Mouse (Mus musculus) cerebellum, adult (tissue): ENCODE measurements around the gene Zscan29.

ENCODE experiments used
- ATAC-seq: cut with Nextera tagmentation; 2 replicates; pipeline ENCODE4 v1.9.2; 2017; ENCODE audit warnings: mild to moderate bottlenecking, moderate library complexity, mixed read lengths; ENCODE audit not compliant: insufficient number of reproducible peaks, low FRiP score, low TSS enrichment

The Zscan29 gene

GRCm38 (mm10) chr2:121170980-121171742, at the start of gene Zscan29:
Gene Zscan29 (minus strand): TSS chr2:121171125.
- peak; percentile 84 for ATAC-seq

GRCm38 (mm10) chr2:121219994-121220393, 49.1 kb upstream of the Zscan29 start:
- ATAC-seq, result no peak

GRCm38 (mm10) chr2:121219177-121219576, 48.3 kb upstream of the Zscan29 start:
- ATAC-seq, result no peak

- ATAC-seq, result no peak
Observed at GRCm38 (mm10) chr2:121214491-121214890, 43.6 kb upstream of the Zscan29 start.

- no peak for ATAC-seq
Observed at GRCm38 (mm10) chr2:121206541-121206940, 35.6 kb upstream of the Zscan29 start.

GRCm38 (mm10) chr2:121204276-121204675, 33.4 kb upstream of the Zscan29 start:
- ATAC-seq, result no peak

- ATAC-seq, result no peak
Observed at GRCm38 (mm10) chr2:121195466-121195865, 24.5 kb upstream of the Zscan29 start.

GRCm38 (mm10) chr2:121188530-121188929, 17.6 kb upstream of the Zscan29 start:
- ATAC-seq, result no peak

- ATAC-seq, result no peak
Observed at GRCm38 (mm10) chr2:121184142-121184541, 13.2 kb upstream of the Zscan29 start.

GRCm38 (mm10) chr2:121183431-121183830, 12.5 kb upstream of the Zscan29 start:
- ATAC-seq, result peak; percentile 75; the same call in 1 of the 2 replicates

- no peak for ATAC-seq
Observed at GRCm38 (mm10) chr2:121178828-121179479, 8.0 kb upstream of the Zscan29 start.

GRCm38 (mm10) chr2:121170481-121170971, 399 bp downstream of the Zscan29 start, which contains the start of gene Tubgcp4:
Gene Tubgcp4 (plus strand): TSS chr2:121170654.
- ATAC-seq, result peak; percentile 38; the same call in 1 of the 2 replicates

GRCm38 (mm10) chr2:121169902-121170301, 1.0 kb downstream of the Zscan29 start:
- ATAC-seq, result no peak

GRCm38 (mm10) chr2:121169173-121169572, 1.8 kb downstream of the Zscan29 start:
- ATAC-seq, result no peak

GRCm38 (mm10) chr2:121153100-121153499, 17.8 kb downstream of the Zscan29 start:
- no peak for ATAC-seq

GRCm38 (mm10) chr2:121149679-121150078, 21.2 kb downstream of the Zscan29 start:
- ATAC-seq, result no peak

- no peak for ATAC-seq
Observed at GRCm38 (mm10) chr2:121142415-121142814, 28.5 kb downstream of the Zscan29 start.

GRCm38 (mm10) chr2:121141216-121142035, 29.5 kb downstream of the Zscan29 start:
- ATAC-seq, result no peak

- ATAC-seq, result peak; percentile 89
Observed at GRCm38 (mm10) chr2:121140018-121140882, 30.7 kb downstream of the Zscan29 start, which contains the start of the genes Adal and Lcmt2. Gene Adal (plus strand): TSS chr2:121140428. Gene Lcmt2 (minus strand): TSS chr2:121140653.
